Mouse (Mus musculus): ENCODE measurements around the gene Lhx6.
"Not testable (repeated sequence)": the region's sequence is repeated elsewhere in the genome, so short reads cannot be mapped to it uniquely, and the experiment has no call there.

The Lhx6 gene

GRCm38 (mm10) chr2:36104956-36105741 is at the start of gene Lhx6:
Gene Lhx6 (minus strand): TSS chr2:36105408.
- DNase-seq (ENCODE audit: extremely low read depth, low read depth, low spot score): no peak

- not testable (repeated sequence) for DNase-seq (ENCODE audit: extremely low read depth, low read depth, low spot score)
Observed at GRCm38 (mm10) chr2:36152401-36152800, 47.2 kb upstream of the Lhx6 start.

DNA sequence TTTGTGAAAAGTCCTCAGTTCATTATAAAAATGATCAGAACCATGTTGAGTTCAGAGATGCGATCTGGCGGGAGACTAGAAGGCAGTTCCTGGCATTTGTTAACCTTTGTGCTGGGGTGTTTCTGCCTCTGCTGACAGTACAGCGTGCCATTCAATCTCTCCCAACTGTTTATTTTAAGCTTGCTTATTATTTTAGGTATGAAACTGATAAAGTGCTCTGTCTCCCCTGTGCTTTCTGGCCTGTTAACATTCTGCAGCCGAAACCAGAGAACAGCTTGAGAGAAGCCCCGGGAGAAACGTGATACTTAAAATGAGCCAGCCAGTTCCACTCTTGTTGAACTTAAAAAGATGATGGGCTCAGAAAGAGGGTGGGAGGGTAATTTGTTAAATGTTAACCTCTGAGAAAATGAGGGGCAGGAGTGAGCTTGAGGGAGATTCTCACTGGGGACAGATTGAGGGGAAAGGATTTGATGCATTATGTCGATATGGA is 43.7 kb upstream of the Lhx6 start:
- no peak for DNase-seq (ENCODE audit: extremely low read depth, low read depth, low spot score)

- no peak for DNase-seq (ENCODE audit: extremely low read depth, low read depth, low spot score)
Observed at GRCm38 (mm10) chr2:36139096-36139495, 33.9 kb upstream of the Lhx6 start.

DNA sequence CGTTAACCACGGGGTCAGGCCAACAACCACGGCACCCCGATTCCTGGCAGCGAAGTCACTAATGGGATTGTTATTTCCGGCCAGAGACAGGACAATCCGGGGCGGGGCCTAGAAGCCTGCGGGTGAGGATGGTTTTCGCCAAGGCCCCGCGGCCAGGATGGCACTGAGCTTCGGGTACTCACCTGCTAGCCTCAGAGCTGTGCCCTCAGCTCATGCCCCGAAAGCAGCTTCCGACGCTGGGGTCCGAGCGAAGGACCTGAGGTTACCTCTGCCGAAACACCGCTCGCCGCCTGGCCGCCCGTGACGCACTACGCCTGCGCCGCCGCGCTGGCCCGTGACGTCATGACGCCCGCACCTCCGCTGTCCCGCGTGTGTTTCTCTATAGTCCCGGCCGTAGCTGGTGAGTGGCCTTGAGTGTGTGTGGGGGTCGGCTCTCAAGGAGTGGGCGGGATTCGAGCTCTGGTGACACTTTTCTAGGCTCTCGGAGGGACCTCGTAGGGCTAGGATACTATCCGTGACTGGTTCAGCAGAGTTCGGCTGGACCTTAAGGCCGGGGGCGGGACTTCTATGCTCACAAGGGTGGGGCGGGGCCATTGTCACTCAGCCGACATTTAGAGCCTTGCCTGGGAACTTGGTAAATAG is 31.2 kb upstream of the Lhx6 start, which contains the start of the genes Mrrf and Rbm18:
Gene Mrrf (plus strand): TSS at position 90 of the 642 bp plus-strand sequence.
Gene Rbm18 (minus strand): TSS at position 474 of the 642 bp plus-strand sequence.
- peak; percentile 45 for DNase-seq (ENCODE audit: extremely low read depth, low read depth, low spot score)

- DNase-seq (ENCODE audit: extremely low read depth, low read depth, low spot score): no peak
Observed at GRCm38 (mm10) chr2:36135887-36136286, 30.7 kb upstream of the Lhx6 start.

- DNase-seq (ENCODE audit: extremely low read depth, low read depth, low spot score): no peak
Observed at GRCm38 (mm10) chr2:36129051-36129450, 23.8 kb upstream of the Lhx6 start.

DNA sequence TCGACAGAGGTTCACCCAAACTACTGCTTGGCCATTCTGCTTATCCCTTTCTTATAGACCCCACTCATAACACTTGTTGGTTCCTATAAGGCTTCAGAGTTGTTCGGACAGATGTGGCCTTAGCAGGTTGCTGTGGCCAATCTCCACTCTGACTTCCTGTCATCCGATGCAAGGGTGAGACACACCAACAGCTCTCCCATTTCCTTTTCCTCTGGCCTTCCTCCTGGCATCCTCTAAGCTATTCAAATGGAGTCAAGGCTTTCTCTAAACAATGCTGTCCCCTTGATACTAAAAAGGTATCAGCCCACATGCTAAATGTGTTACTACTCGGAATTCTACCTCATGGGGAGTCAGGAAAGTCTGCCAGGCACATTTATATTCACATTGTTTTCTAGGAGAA is 22.8 kb upstream of the Lhx6 start:
- DNase-seq (ENCODE audit: extremely low read depth, low read depth, low spot score): no peak

- DNase-seq (ENCODE audit: extremely low read depth, low read depth, low spot score): no peak
Observed at GRCm38 (mm10) chr2:36126795-36127429, 21.7 kb upstream of the Lhx6 start.

- DNase-seq (ENCODE audit: extremely low read depth, low read depth, low spot score): no peak
Observed at GRCm38 (mm10) chr2:36112632-36113031, 7.4 kb upstream of the Lhx6 start.

DNA sequence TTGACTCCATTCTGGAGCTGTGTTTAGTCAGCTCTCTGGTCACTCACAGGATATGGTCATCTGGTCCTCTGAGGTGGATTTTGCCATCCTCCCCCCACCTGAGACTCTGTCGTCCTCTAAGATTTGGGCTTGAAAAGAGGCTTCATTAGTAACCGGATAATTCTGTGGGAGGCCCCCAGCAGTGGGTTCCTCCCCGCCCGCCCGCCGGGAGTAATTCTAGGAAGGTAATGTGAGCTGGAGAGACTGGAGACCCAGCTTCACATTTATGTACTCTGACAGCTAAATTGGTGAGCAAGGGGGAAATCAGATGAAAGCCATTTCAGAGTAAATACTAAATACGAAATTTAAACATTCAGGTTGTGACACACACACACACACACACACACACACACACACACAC is 3.4 kb upstream of the Lhx6 start:
- no peak for DNase-seq (ENCODE audit: extremely low read depth, low read depth, low spot score)

- no peak for DNase-seq (ENCODE audit: extremely low read depth, low read depth, low spot score)
Observed at GRCm38 (mm10) chr2:36104436-36104955, 712 bp downstream of the Lhx6 start.

GRCm38 (mm10) chr2:36103555-36104367 is 1.4 kb downstream of the Lhx6 start:
- DNase-seq (ENCODE audit: extremely low read depth, low read depth, low spot score): no peak

DNA sequence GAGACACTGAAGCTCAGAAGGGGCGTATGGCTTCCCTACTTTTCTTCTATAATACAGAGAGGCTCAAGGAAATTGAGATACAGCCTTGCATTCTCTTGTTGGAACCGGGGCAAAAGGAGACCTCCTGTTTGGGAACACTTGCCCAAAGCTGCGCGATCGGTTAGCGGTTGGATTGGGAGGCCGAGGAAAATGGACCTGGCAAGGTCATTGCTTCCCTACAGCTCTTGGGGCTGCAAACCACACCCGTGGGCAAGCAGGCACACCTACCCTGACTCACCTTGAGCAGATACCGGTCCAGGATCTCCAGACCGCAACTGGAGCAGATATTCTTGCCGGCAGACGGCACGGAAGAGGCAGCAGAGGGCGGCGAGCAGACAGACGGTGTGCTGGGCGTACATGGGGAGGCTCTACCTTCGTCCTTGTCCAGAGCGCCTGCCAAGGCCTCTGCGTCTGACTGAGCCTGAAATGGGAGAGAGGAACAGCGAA is 2.1 kb downstream of the Lhx6 start:
- no peak for DNase-seq (ENCODE audit: extremely low read depth, low read depth, low spot score)

- DNase-seq (ENCODE audit: extremely low read depth, low read depth, low spot score): no peak
Observed at GRCm38 (mm10) chr2:36102559-36102946, 2.7 kb downstream of the Lhx6 start.

DNA sequence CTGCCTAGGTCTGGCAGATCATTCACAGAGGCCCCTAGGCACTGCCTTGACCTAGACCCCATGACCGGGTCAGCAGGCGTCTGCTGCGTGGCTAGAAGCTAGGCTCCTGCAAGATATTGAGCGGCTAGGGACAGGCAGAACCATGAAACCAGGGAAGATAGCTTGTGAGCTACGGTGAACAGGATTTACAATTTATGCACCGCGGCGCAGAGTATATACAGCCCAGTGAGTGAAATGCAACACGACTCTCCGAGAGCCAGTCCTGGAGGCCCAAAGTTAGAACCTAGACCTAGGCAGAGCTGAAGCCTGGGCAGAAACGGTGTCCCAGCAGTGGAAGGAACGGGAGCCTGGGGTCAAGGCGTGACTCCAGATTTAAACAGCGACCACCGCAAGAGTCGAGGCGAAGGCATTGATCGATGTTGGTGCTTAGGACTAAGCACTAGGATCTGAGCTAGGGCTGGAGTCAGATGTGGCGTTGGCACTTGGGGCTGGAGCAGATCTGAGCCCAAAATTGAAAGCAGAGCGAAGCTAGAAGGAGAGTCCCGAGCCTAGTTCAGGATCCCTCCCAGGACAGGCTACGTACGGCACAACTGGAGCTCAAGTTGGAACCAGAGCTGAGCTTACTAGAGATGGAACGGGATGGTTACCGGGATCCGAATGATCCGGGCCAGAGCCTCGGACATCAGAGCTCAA is 3.2 kb downstream of the Lhx6 start:
- DNase-seq (ENCODE audit: extremely low read depth, low read depth, low spot score): no peak

DNA sequence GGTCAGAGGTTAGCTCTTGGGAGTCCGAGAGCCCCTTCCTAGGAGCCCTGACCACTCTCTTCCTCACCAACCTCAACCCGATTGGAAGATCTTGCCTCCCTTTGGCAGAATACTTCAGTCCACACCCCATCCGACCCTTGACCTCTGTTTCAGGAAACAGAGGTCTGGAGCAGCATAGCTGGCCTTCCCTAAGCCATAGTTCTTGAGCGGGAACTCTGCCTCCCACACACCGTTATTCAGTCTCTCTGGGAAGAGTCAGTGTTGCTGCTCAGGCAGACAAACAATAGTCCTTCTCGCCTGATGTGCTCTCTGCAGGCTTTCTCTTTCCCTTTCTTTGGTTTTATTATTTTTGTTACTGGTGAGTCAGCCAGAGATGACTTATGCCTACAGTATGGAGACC is 5.5 kb downstream of the Lhx6 start:
- no peak for DNase-seq (ENCODE audit: extremely low read depth, low read depth, low spot score)

- DNase-seq (ENCODE audit: extremely low read depth, low read depth, low spot score): no peak
Observed at GRCm38 (mm10) chr2:36098021-36098420, 7.2 kb downstream of the Lhx6 start.

GRCm38 (mm10) chr2:36097129-36097815 is 7.9 kb downstream of the Lhx6 start:
- no peak for DNase-seq (ENCODE audit: extremely low read depth, low read depth, low spot score)
